Mouse (Mus musculus): ENCODE measurements around the gene Rin2. TPM values are rescaled to one million over a fixed set of nuclear protein-coding genes. Genes with fewer than 3 reads are reported as not detected.

The Rin2 gene
- polyA plus RNA-seq, 1 experiment, result 12.3 TPM

DNA sequence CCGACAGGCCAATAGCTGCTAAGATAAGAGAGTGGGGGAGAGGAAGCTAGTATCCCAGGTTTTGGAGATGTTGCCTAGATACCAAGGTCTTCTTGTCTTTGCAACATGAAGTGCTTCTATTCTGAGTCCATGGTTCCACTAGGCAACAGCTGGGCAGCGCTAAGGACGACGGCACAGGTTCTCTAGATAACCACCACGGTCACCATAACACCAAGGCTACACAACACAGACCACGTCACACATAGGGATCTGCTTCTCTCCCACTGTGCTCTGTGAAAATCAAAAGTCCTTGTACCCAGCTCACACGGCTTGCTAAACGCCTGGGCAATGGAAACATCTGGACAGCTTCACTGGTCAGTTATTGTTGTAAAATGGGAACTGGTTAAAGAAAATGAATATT lies 262.0 kb downstream of the Rin2 start:
- H3K27me3 ChIP-seq (ENCODE audit: control insufficient read depth, insufficient read depth, low read length), result no peaks in the 10 kb centered on the region
- DNase-seq, result no peak
- no peak overlapping the region for H3K27ac ChIP-seq (ENCODE audit: insufficient read depth, low read length)
- 82% methylated on average over 8 of the region's 8 CpGs for WGBS
- no peak for TF ChIP-seq POLR2A (IDR thresholded peaks at IDR 0.05; ENCODE audit: borderline replicate concordance, insufficient read depth, low read length)
- TF ChIP-seq CTCF (IDR thresholded peaks at IDR 0.05; ENCODE audit: borderline replicate concordance, insufficient read depth, low read depth, low read length), result no peak
- no peak overlapping the region for H3K4me3 ChIP-seq (replicated peaks; ENCODE audit: insufficient read depth, low read depth, low read length)
- no peaks in the 10 kb centered on the region; the same call in 1 of the 2 replicates for H3K4me1 ChIP-seq (ENCODE audit: control insufficient read depth, insufficient read depth, low read length)

Other genes with a start within 250 kb of the Rin2 start
- gene Naa20, start 226.9 kb downstream of the Rin2 start, polyA plus RNA-seq (2012; rRNA removed), result 96.3 and 101 TPM in 2 replicates